Mouse (Mus musculus) forebrain, embryonic 12.5 days (tissue): ENCODE data around the gene Plcb1. TPM values are rescaled to one million over a fixed set of nuclear protein-coding genes. Genes with fewer than 3 reads are reported as not detected.

Experiments
- ATAC-seq: fragments of 200-750 bp; cut with Nextera tagmentation; 2 replicates; pipeline ENCODE4 v1.8.0; 2017; ENCODE audit warnings: moderate TSS enrichment; ENCODE audit not compliant: low FRiP score
- H3K27ac ChIP-seq: fragments of 300-500 bp; sonication (generic); 2 replicates; pipeline ENCODE4 v1.5.1; 2016; ENCODE audit warnings: mild to moderate bottlenecking
- H3K27me3 ChIP-seq: fragments of 300-500 bp; sonication (generic); 2 replicates; pipeline ENCODE4 v1.6.1; 2016; ENCODE audit warnings: mild to moderate bottlenecking
- H3K36me3 ChIP-seq: fragments of 300-500 bp; sonication (generic); replicated peaks from 2 replicates; pipeline ENCODE4 v1.6.1; 2016; ENCODE audit warnings: mild to moderate bottlenecking
- H3K4me1 ChIP-seq: fragments of 300-500 bp; sonication (generic); 2 replicates; pipeline ENCODE4 v1.6.1; 2016
- H3K4me2 ChIP-seq: fragments of 300-500 bp; sonication (generic); 2 replicates; pipeline ENCODE4 v1.6.1; 2016; ENCODE audit warnings: mild to moderate bottlenecking, moderate library complexity
- H3K4me3 ChIP-seq: fragments of 300-500 bp; sonication (generic); replicated peaks from 2 replicates; pipeline ENCODE4 v1.5.1; 2016; ENCODE audit warnings: mild to moderate bottlenecking
- H3K9ac ChIP-seq: fragments of 300-500 bp; sonication (generic); 2 replicates; pipeline ENCODE4 v1.6.1; 2016; ENCODE audit warnings: mild to moderate bottlenecking
- H3K9me3 ChIP-seq: fragments of 300-500 bp; sonication (generic); 2 replicates; pipeline ENCODE4 v1.6.1; 2016
- whole genome bisulfite sequencing: fragments of 180-500 bp; shearing (Covaris S2); methylation state at CpG from one replicate; pipeline ENCODE4 v1.1.7; 2016; 5-methylcytosine and 5-hydroxymethylcytosine counted together
- polyA plus RNA-seq: library from polyadenylated mRNA; unstranded; fragments of >200 nt; fragmentation: Nextera tagmentation; extraction: Ambion mirVana; gene quantifications from 2 replicates; pipeline ENCODE4 v1.2.1, GENCODE M21; 2016

The Plcb1 gene
- polyA plus RNA-seq, 1 experiment from 2014 or later = 19.3 TPM

- no peak overlapping the region for H3K4me2 ChIP-seq
- no peak for ATAC-seq
- H3K9ac ChIP-seq = no peak overlapping the region
- no peak overlapping the region for H3K27ac ChIP-seq
- WGBS = 90% methylated on average over 2 of the region's 2 CpGs
- H3K36me3 ChIP-seq = no peaks in the 10 kb centered on the region
- no peaks in the 10 kb centered on the region for H3K27me3 ChIP-seq
- H3K9me3 ChIP-seq = no peaks in the 10 kb centered on the region
- 0 out of 2 replicates have a peak, but pooled peaks cover 7% of the 10 kb centered on the region for H3K4me1 ChIP-seq
- H3K4me3 ChIP-seq = no peak overlapping the region
Observed at GRCm38 (mm10) chr2:135500872-135501271, 715.0 kb downstream of the Plcb1 start.

GRCm38 (mm10) chr2:135503328-135503997 is 717.6 kb downstream of the Plcb1 start:
- Histone ChIP-seq H3K9me3 (no peaks in the 10 kb centered on the region), H3K9ac (no peak overlapping the region), H3K36me3 (no peaks in the 10 kb centered on the region), H3K4me2 (no peak overlapping the region), H3K4me1 (no peaks in the 10 kb centered on the region), H3K27ac (no peak overlapping the region), H3K27me3 (no peaks in the 10 kb centered on the region), H3K4me3 (no peak overlapping the region)
- no peak for ATAC-seq
- WGBS = 89% methylated on average over 4 of the region's 4 CpGs

- Histone ChIP-seq H3K9me3 (no peaks in the 10 kb centered on the region), H3K27me3 (no peaks in the 10 kb centered on the region), H3K27ac (no peak overlapping the region), H3K36me3 (no peaks in the 10 kb centered on the region), H3K4me3 (no peak overlapping the region), H3K4me1 (no peaks in the 10 kb centered on the region), H3K9ac (no peak overlapping the region), H3K4me2 (no peak overlapping the region)
- no peak for ATAC-seq
Observed at GRCm38 (mm10) chr2:135503998-135504354, 718.1 kb downstream of the Plcb1 start.

- ATAC-seq = no peak
- H3K4me1 ChIP-seq = no peaks in the 10 kb centered on the region
- 83% methylated on average over 1 of the region's 1 CpGs for WGBS
- no peak overlapping the region for H3K4me3 ChIP-seq
- no peaks in the 10 kb centered on the region for H3K9me3 ChIP-seq
- H3K27ac ChIP-seq = no peak overlapping the region
- H3K4me2 ChIP-seq = no peak overlapping the region
- no peaks in the 10 kb centered on the region for H3K36me3 ChIP-seq
- no peak overlapping the region for H3K9ac ChIP-seq
- no peaks in the 10 kb centered on the region for H3K27me3 ChIP-seq
Observed at GRCm38 (mm10) chr2:135507111-135507510, 721.2 kb downstream of the Plcb1 start.

GRCm38 (mm10) chr2:135518956-135519355 is 733.1 kb downstream of the Plcb1 start:
- no peaks in the 10 kb centered on the region for H3K36me3 ChIP-seq
- no peaks in the 10 kb centered on the region for H3K9me3 ChIP-seq
- WGBS = 69% methylated on average over 2 of the region's 2 CpGs
- no peaks in the 10 kb centered on the region for H3K4me1 ChIP-seq
- no peak overlapping the region for H3K4me2 ChIP-seq
- H3K27ac ChIP-seq = no peak overlapping the region
- no peak overlapping the region for H3K9ac ChIP-seq
- no peaks in the 10 kb centered on the region for H3K27me3 ChIP-seq
- no peak overlapping the region for H3K4me3 ChIP-seq
- no peak for ATAC-seq

Other genes with a start within 250 kb of the Plcb1 start
- gene Hao1, start 231.7 kb upstream of the Plcb1 start, polyA plus RNA-seq = not detected in 2 replicates
- gene Tmx4, start 141.9 kb upstream of the Plcb1 start, polyA plus RNA-seq = 72.0 and 74.0 TPM in 2 replicates